Mouse (Mus musculus) heart, adult 8-10 months (tissue): ENCODE results near the gene Cpsf2. TPM values are rescaled to one million over a fixed set of nuclear protein-coding genes. Genes with fewer than 3 reads are reported as not detected.
A peak's percentile ranks its signal among the peaks of the same experiment; 100 is the strongest.
"Not testable (repeated sequence)": the region's sequence is repeated elsewhere in the genome, so short reads cannot be mapped to it uniquely, and the experiment has no call there.

Experiments used
- DNase-seq: peaks from one replicate; pipeline ENCODE4 v3.0.0; 2022; ENCODE audit warnings: low spot score
- total RNA-seq, 4 experiments: library from RNA; stranded (reverse); gene quantifications; 2 replicates each; pipeline ENCODE4 v1.2.4; 2022

Cpsf2 gene
- total RNA-seq = 10 to 100 TPM; 10.9 to 13.2 (median 12.1) TPM

- DNase-seq = peak; percentile 85
Observed at GRCm38 (mm10) chr12:101975601-101976571, at the start of gene Cpsf2. Gene Cpsf2, plus strand, starts transcription at chr12:101975988.

- no peak for DNase-seq
Observed at GRCm38 (mm10) chr12:101928423-101928822, 47.4 kb upstream of the Cpsf2 start.

- no peak for DNase-seq
Observed at GRCm38 (mm10) chr12:101935223-101935622, 40.6 kb upstream of the Cpsf2 start.

- DNase-seq = no peak
Observed at GRCm38 (mm10) chr12:101937572-101937971, 38.2 kb upstream of the Cpsf2 start.

GRCm38 (mm10) chr12:101947986-101948385, 27.8 kb upstream of the Cpsf2 start:
- DNase-seq = no peak

- no peak for DNase-seq
Observed at GRCm38 (mm10) chr12:101948801-101949200, 27.0 kb upstream of the Cpsf2 start.

GRCm38 (mm10) chr12:101955821-101956220, 20.0 kb upstream of the Cpsf2 start:
- not testable (repeated sequence) for DNase-seq

- DNase-seq = peak; percentile 32
Observed at GRCm38 (mm10) chr12:101957079-101957941, 18.5 kb upstream of the Cpsf2 start.

GRCm38 (mm10) chr12:101957942-101958544, 17.7 kb upstream of the Cpsf2 start, which contains the start of gene Atxn3:
Gene Atxn3, minus strand, starts transcription at chr12:101958246.
- peak; percentile 95 for DNase-seq

GRCm38 (mm10) chr12:101958556-101958955, 17.2 kb upstream of the Cpsf2 start:
- peak; percentile 11 for DNase-seq

- not testable (repeated sequence) for DNase-seq
Observed at GRCm38 (mm10) chr12:101958960-101959780, 16.6 kb upstream of the Cpsf2 start.

- DNase-seq = no peak
Observed at GRCm38 (mm10) chr12:101971311-101971710, 4.5 kb upstream of the Cpsf2 start.

GRCm38 (mm10) chr12:101972230-101972629, 3.6 kb upstream of the Cpsf2 start:
- no peak for DNase-seq

GRCm38 (mm10) chr12:101974571-101974970, 1.2 kb upstream of the Cpsf2 start:
- DNase-seq = no peak

- no peak for DNase-seq
Observed at GRCm38 (mm10) chr12:101975167-101975600, 604 bp upstream of the Cpsf2 start.

GRCm38 (mm10) chr12:101976651-101977403, 1.0 kb downstream of the Cpsf2 start:
- DNase-seq = no peak

- no peak for DNase-seq
Observed at GRCm38 (mm10) chr12:101977404-101977915, 1.7 kb downstream of the Cpsf2 start.

- no peak for DNase-seq
Observed at GRCm38 (mm10) chr12:101978162-101978561, 2.4 kb downstream of the Cpsf2 start.

- DNase-seq = no peak
Observed at GRCm38 (mm10) chr12:101978588-101978987, 2.8 kb downstream of the Cpsf2 start.
